ENCODE assay signal across 9 mouse cellular contexts in genomic region chr19:46506372-46506717, GRCm38 (mm10). TPM values are rescaled to one million over a fixed set of nuclear protein-coding genes. Genes with fewer than 3 reads are reported as not detected.
DNase-seq lines count a peak whose midpoint lies in the region; ATAC-seq and TF ChIP-seq lines count a peak whose summit lies in the region.
"Had no signal": no experiment of that assay in that cellular context is flagged by ENCODE, and none has a peak within 500 bp of the region (broad histone marks: within the 10 kb centered on the region; RNA-seq: fewer than 3 reads in every experiment).

No protein-coding gene starts in this region.

- no peaks in the 10 kb centered on the region for H3K27me3 ChIP-seq in embryonic facial prominence, embryonic 15.5 days
- H3K27me3 ChIP-seq in intestine, embryonic 15.5 days (replicated peaks) = no peaks in the 10 kb centered on the region
- H3K27me3 ChIP-seq in myocyte (ENCODE audit: control insufficient read depth, insufficient read depth, insufficient read length) = no peaks in the 10 kb centered on the region

- peaks cover 72% of the 10 kb centered on the region for H3K4me1 ChIP-seq in embryonic facial prominence, embryonic 15.5 days
- H3K4me1 ChIP-seq in intestine, embryonic 15.5 days (replicated peaks) = peaks cover 61% of the 10 kb centered on the region

- TF ChIP-seq CTCF in left cerebral cortex, adult 2 months (IDR thresholded peaks at IDR 0.05) = no peak

- H3K4me2 ChIP-seq in embryonic facial prominence, embryonic 15.5 days (replicated peaks) = peak overlapping the region; percentile 12; the same call in 1 of the 2 replicates
- peak overlapping the region; percentile 87; the same call in 1 of the 2 replicates for H3K4me2 ChIP-seq in intestine, embryonic 15.5 days (replicated peaks)
- H3K4me2 ChIP-seq in myocyte (ENCODE audit: low read depth) = peak overlapping the region; percentile 95

- no peak for ATAC-seq in embryonic facial prominence, embryonic 15.5 days (ENCODE audit: insufficient number of reproducible peaks, low FRiP score, low TSS enrichment, low read depth)
- no peak for ATAC-seq in intestine, embryonic 15.5 days

- peak overlapping the region; percentile 62 for H3K27ac ChIP-seq in left cerebral cortex, adult 2 months
- no peak overlapping the region; the same call in 1 of the 2 replicates for H3K27ac ChIP-seq in embryonic facial prominence, embryonic 15.5 days (replicated peaks)
- H3K27ac ChIP-seq in intestine, embryonic 15.5 days = no peak overlapping the region

- H3K9ac ChIP-seq in embryonic facial prominence, embryonic 15.5 days = no peak overlapping the region
- no peak overlapping the region for H3K9ac ChIP-seq in intestine, embryonic 15.5 days

- intact Hi-C loops in left cerebral cortex, adult 2 months (cut with DNase I) = no loop called here

- peaks cover 84% of the 10 kb centered on the region for H3K79me2 ChIP-seq in myocyte (ENCODE audit: control insufficient read depth, insufficient read depth)

- TF ChIP-seq POLR2A in myocyte (IDR thresholded peaks at IDR 0.05; ENCODE audit: insufficient read length, low read depth) = no peak

- 56% methylated on average over 3 of the region's 3 CpGs for WGBS in embryonic facial prominence, embryonic 15.5 days
- 53% methylated on average over 3 of the region's 3 CpGs for WGBS in intestine, embryonic 15.5 days

- peak overlapping the region; percentile 79 for H3K4me3 ChIP-seq in left cerebral cortex, adult 2 months
- no peak overlapping the region for H3K4me3 ChIP-seq in embryonic facial prominence, embryonic 15.5 days (replicated peaks)
- H3K4me3 ChIP-seq in intestine, embryonic 15.5 days (replicated peaks) = no peak overlapping the region
- peak overlapping the region; percentile 99 for H3K4me3 ChIP-seq in myocyte

- no peaks in the 10 kb centered on the region for H3K9me3 ChIP-seq in embryonic facial prominence, embryonic 15.5 days (replicated peaks)
- no peaks in the 10 kb centered on the region for H3K9me3 ChIP-seq in intestine, embryonic 15.5 days

- H3K36me3 ChIP-seq in embryonic facial prominence, embryonic 15.5 days = peaks cover 17% of the 10 kb centered on the region
- H3K36me3 ChIP-seq in intestine, embryonic 15.5 days = no peaks in the 10 kb centered on the region
- H3K36me3 ChIP-seq in myocyte (ENCODE audit: control insufficient read depth, insufficient read depth) = peaks cover 21% of the 10 kb centered on the region

- H3ac ChIP-seq in myocyte (ENCODE audit: control insufficient read depth, insufficient read length) = no peak overlapping the region

- DNase-seq in left cerebral cortex, adult 2 months (ENCODE audit: extremely low spot score in 1 of 2, low spot score in 2 of 2) = no peak
- DNase-seq in left cerebral cortex, adult 9 months (ENCODE audit: low spot score in 2 of 2) = no peak
- no peak for DNase-seq in urinary bladder, postnatal 36 days (ENCODE audit: low spot score in 2 of 2)
- DNase-seq in left cerebral cortex, adult 18-20 months (ENCODE audit: low spot score in 2 of 2) = no peak
- no peak for DNase-seq in right cerebral cortex, postnatal 10 days (ENCODE audit: low spot score in 2 of 2)
- DNase-seq: layer of hippocampus, adult 9-11 months had no signal

TF ChIP-seq in myocyte, 11 proteins besides CTCF, POLR2A, EP300 and RAD21:
- TF ChIP-seq CEBPB (IDR thresholded peaks at IDR 0.05; ENCODE audit: insufficient read depth, poor library complexity, severe bottlenecking) = no peak
- TF ChIP-seq MYOG (IDR thresholded peaks at IDR 0.05; ENCODE audit: control insufficient read depth in 1 of 3, insufficient read depth in 1 of 3, insufficient read length in 2 of 3, low read depth in 2 of 3) = no peak
- TF ChIP-seq MAX (IDR thresholded peaks at IDR 0.05; ENCODE audit: low read depth) = no peak
- no peak for TF ChIP-seq MYOD1 (IDR thresholded peaks at IDR 0.05; ENCODE audit: control insufficient read depth in 1 of 3, insufficient read length in 2 of 3, low read depth in 2 of 3)
- no peak for TF ChIP-seq TCF3 (IDR thresholded peaks at IDR 0.05; ENCODE audit: insufficient read length, low read depth)
- no peak for TF ChIP-seq POLR2AphosphoS2 (IDR thresholded peaks at IDR 0.05; ENCODE audit: insufficient read length, low read depth)
- no peak for TF ChIP-seq TCF12 (IDR thresholded peaks at IDR 0.05; ENCODE audit: insufficient read depth, poor library complexity, severe bottlenecking)
- no peak for TF ChIP-seq USF1 (IDR thresholded peaks at IDR 0.05; ENCODE audit: low read depth)
- TF ChIP-seq REST (IDR thresholded peaks at IDR 0.05; ENCODE audit: insufficient read depth, insufficient read length) = no peak
- TF ChIP-seq E2F4 (IDR thresholded peaks at IDR 0.05; ENCODE audit: insufficient read depth) = no peak
- no peak for TF ChIP-seq SRF (IDR thresholded peaks at IDR 0.05; ENCODE audit: control insufficient read depth, insufficient read length, low read depth)

RNA-seq across cellular contexts. Expression of gene Trim8, which starts 4.8 kb away (rescaled TPM):
- total RNA-seq in left cerebral cortex, adult 2 months (2021) = 100 to 1,000 TPM; 114 to 121 TPM
- polyA plus RNA-seq in embryonic facial prominence, embryonic 15.5 days (2015; fragmentation: Nextera tagmentation; extraction: Ambion mirVana) = 20.7 and 21.7 TPM in 2 replicates
- polyA plus RNA-seq in intestine, embryonic 15.5 days (2015; fragmentation: Nextera tagmentation; extraction: Ambion mirVana) = 16.4 and 17.3 TPM in 2 replicates
- 42.3 TPM for polyA plus RNA-seq in myocyte (2012; fragmentation: generic; extraction: Trizol)
- 100 to 1,000 TPM; 119 to 120 TPM for total RNA-seq in left cerebral cortex, adult 18-20 months (2021)

Comparison
In these comparisons a context has a peak if more than half of its experiments do, and no peak if none do; other contexts are left out.
1. H3K4me3 ChIP-seq: peak in left cerebral cortex, adult 2 months (single experiment) and myocyte (single experiment); none in embryonic facial prominence, embryonic 15.5 days (single experiment) and intestine, embryonic 15.5 days (single experiment).
2. H3K4me2 ChIP-seq: peak in every context shown above with its lines; median percentile 95 in myocyte; 87 in intestine, embryonic 15.5 days; 12 in embryonic facial prominence, embryonic 15.5 days.